Mouse (Mus musculus): ENCODE results near the gene Sult2a8. TPM values are rescaled to one million over a fixed set of nuclear protein-coding genes. Genes with fewer than 3 reads are reported as not detected.

The Sult2a8 gene
- not detected for polyA plus RNA-seq (2017; shearing (Covaris generic))

DNA sequence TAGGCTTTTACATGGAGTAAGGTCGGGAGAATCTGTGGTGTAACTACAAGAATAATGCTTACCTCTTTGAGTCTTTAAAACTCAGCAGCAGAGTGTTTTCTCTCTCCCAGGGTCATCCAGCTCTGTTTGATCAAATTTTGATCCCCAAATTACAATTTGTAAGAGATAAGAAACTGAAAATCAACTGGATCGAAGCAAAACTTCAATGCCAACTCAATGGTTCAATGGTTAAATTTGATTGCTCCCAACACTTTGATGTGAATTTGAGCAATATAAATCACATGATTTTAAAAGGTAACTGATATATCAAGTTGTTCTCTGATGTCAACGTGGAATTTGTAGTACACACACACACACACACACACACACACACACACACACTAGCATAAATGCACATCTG is at the start of gene Sult2a8:
Gene Sult2a8 (minus strand): TSS at position 236 of the 400 bp plus-strand sequence.

DNA sequence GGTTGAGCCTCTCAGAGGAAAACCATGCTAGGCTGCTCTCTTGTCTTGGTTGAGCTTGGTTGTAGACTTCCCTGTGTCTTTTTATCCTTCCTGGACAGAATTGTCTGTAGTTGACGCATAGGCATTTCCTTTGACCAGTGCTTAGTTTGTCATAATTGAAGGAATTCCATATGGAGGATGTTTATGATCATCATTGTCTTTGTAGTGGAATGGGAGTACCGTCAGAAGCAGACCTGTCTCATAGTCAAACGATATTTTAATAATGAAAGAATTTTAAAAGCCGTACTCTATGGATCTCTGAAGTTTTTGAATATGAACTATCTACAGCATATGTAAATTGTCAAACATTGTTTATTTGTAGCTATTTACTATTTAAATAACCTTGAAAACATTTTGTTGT is 47.6 kb upstream of the Sult2a8 start, which contains the start of gene Sult2a7:
Gene Sult2a7 (minus strand): TSS at position 101 of the 400 bp plus-strand sequence.

Other genes starting within 250 kb of the Sult2a8 start
- not detected for gene Sult2a6, start 191.9 kb downstream of the Sult2a8 start, polyA plus RNA-seq (2017; shearing (Covaris generic))
- under 1 TPM; 0.23 to 0.32 TPM for gene Obox8, start 113.2 kb downstream of the Sult2a8 start, polyA plus RNA-seq (2017; shearing (Covaris generic))
- not detected for gene Sult2a7, start 47.5 kb upstream of the Sult2a8 start, polyA plus RNA-seq (2017; shearing (Covaris generic))
- under 1 TPM in 1 of 2 experiments, not detected in 1; 0.10 TPM for gene Vmn1r90, start 116.7 kb upstream of the Sult2a8 start, polyA plus RNA-seq (2017; shearing (Covaris generic))
- 1 to 10 TPM in 1 of 2 experiments, not detected in 1; 1.6 TPM for gene Obox7, start 212.7 kb upstream of the Sult2a8 start, polyA plus RNA-seq (2017; shearing (Covaris generic))